Mouse (Mus musculus): ENCODE results near the gene Gm10638.

Gm10638 gene

DNA sequence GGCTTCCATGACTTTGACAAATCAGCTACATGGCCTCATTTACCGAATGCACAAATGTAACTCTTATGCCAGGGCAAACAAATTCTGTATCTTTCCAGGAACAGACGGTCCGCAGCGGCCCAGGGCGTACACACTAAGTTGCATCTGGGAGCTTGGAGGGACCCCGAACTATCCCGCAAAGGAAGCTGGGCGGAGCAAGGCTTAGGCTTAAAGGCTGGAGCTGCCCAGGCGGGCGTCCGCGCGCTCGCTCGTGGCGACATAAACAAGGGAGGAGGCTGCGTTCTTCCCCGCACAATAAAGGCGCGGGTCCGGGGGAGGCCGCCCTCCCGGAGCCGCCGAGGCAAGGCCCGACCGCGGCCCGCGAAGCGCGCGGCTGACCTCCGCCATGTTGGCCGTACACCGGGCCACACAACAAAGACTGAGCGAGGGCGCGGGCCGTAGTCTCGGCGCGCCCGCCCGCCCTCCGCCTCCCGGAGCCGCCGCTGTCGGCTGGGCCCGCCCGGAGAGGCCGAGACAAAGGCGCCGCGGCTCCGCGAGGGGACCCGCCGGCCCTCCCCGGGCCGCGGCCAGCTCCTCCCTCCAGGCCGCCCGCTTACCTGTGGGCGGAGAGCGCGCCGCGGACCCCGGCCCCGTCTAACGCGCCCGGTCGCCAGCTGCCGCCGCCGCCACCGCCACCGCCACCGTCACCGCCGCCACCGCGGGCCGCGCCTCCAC, at the start of gene Gm10638, which contains the start of gene Siah1a:
Gm10638 (plus strand) TSS at position 479 of the 714 bp plus-strand sequence.
Siah1a (minus strand) TSS at position 714 of the 714 bp plus-strand sequence.
- DNase-seq (ENCODE audit: low spot score): peak; percentile 75

DNA sequence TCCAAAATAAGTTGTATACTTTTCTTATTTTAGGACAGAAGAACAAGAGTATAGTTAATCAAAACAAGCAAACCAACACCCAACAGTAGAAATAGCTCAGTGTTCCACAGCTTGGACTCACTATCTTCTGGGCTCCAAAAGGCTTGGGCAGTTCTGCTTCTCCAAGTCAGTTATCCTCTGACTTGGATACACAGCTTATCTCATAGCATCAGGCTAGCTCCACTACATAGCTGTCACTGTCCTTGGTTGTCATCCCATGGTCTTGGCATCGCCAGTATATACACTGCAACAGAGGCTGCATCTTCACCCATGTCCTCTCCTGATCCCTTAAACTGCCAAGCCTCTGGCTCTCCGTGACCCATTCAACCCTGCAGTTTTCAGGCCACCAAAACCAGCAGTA, 49.8 kb upstream of the Gm10638 start:
- no peak for DNase-seq (ENCODE audit: low spot score)

DNA sequence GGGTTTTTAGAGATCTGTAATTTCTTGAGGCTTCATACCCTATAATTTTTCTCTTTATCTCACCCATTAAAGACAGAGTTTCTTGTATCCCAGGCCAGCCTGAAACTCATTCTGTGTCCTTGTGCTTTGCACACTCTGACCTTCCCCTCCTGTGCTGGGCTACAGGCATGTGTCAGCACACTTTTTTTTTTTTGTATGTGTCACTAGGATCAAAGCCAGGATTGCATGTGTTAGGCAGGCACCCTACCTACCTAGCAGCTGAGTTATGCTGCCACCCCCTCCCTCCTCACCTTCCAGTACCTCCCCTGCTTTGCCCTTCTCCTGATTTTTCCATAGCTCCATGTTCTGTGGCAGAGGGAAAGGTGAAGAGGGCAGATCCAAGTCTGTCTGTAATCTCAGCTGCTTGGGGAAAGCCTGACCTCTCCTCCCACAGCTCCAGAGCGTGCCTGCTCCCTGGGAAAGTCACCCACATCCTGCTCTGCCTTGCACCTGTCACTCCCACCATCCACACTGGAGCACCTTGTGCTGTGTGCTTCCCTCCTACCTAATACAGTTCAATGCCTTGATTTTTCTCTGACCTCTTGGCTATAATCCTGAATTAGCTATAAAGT, 46.6 kb upstream of the Gm10638 start:
- DNase-seq (ENCODE audit: low spot score): no peak

DNA sequence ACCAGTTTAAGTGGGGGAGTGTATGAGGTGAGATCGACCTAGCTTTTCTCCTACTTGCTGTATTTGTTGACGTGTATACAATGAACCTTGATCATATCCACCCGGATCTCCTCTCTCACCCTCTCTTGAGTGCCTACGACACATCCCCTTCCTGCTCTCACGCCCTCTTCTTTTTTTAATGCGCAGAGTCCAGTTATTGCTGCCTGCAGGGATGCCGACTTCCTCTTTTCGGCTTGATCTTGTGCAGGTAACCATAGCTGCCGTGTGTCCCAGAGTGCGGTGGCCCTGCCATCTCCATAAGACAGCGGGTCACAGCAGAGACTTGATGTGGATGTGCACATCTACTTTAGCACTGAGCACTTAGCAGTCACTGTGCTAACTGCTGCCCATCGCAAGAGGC, 46.0 kb upstream of the Gm10638 start:
- DNase-seq (ENCODE audit: low spot score): no peak

DNA sequence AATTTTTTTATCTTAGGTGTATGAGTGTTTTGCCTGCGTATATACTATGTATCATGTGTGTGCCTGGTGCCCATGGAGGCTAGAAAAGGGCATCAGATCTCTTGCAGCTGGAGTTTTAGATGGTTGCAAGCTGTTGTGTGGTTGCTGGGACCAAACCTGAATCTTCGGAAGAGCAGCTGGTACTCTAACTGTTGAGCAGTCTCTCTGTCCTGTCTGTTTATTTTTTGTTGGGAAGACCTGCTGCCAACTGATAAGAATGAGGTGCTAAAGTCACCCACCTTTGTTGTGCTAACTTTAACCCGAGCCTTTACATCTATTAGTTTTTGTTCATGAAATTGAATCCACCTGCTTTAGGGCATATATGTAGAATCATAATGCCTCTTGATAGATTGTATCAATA, 43.0 kb upstream of the Gm10638 start:
- DNase-seq (ENCODE audit: low spot score): no peak

DNA sequence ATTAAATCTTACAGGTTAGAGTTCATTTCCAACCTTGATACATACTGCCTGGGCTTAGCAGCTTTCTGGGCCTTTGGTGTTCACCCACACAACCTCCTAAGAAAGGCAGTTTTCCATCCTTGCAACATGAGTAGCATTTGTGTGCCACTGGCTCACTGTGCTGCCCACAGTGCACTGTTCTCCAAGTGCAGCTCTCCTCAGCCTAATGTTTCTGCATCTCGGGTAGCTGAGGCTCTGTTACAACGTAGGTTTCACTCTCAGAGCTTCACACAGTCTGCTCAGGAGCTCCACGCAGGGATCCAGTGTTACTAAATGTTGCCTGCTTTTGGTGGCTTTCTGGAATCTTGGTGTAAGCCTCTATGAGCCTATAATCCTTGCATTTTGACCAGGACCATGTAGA, 40.2 kb upstream of the Gm10638 start:
- DNase-seq (ENCODE audit: low spot score): no peak

DNA sequence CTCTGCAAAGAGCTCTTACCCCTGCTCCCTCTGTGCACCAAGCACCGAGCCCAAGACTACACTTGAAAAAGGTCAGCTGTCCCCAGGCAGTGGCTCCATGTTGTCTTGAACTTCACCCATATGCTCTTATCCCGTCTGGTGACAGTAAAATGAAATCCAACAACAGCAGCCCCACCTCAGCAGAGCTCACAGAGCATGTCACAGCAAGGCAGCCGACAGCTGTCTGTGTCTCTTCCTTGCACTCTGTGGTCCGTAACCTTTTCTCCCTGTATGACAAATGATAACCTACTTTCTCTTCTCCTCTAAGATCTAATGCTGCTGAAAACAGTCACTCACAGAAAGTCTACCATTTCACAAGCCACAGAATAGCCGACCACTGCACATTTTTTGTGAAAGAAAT, 38.7 kb upstream of the Gm10638 start:
- no peak for DNase-seq (ENCODE audit: low spot score)

DNA sequence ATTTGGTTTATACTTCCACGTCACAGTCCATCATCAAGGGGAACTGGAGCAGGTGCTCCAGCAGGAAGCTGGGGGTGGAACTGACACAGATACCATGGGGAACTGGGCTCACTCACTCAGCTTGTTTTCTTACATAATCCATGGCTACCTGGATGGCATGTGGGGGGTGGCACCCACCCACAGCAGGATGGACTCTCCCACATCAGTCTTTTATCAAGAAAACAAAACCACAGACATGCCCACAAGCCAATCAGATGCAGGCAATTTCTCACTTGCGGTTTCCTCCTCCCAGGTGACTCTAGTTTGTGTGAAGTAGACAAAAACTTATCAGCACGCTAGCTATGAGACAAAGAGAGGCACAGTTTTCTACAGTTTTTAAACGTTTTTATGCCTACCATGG, 37.6 kb upstream of the Gm10638 start:
- no peak for DNase-seq (ENCODE audit: low spot score)

DNA sequence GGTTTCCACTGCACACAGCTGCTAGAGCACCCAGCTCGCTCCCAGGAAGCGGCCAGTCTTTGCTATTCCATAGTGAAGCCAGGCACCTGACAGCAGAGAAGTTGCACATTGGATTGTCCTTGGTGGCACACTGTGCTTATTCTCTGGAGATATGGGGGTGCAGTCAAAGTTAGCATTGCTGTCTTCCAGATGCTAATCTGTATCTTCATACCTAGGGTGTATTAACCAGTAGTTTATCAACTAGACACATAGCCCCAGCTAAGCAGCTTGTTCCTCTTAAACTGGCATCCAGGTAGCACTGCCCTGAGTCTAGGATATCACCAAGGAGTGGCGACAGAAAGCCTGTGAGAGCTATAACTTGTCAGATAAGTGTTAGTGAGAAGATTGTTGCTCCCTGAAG, 32.9 kb upstream of the Gm10638 start:
- no peak for DNase-seq (ENCODE audit: low spot score)

DNA sequence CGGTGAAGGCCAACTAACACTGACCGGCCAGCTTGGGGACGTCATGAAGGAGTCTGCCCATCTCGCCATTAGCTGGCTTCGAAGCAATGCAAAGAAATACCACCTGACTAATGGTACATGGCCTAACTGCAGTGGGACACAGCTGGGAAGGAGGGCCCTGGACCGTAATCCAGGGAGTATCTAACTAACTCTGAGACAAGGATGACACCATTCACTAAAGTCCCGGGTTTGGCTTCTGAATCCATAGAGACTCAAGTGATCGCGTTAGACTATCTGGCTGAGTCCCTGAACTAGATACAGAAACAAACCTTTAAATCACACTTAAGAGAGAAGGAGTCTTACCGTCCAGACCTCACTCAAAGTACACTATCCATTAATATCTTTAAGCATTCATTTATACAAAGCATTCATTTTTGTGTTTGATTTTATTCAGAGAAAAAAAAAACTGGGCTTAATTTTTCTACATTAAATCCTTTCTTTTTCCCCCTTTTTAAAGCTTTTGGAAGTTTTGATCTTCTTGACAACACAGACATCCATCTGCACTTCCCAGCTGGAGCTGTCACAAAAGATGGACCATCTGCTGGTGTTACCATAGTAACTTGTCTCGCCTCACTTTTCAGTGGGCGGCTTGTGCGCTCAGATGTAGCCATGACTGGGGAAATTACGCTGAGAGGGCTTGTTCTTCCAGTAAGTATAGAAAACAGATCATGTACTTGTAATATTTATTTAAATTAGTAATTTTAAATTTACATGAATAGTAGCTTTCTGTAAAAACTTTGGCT, 31.9 kb upstream of the Gm10638 start:
- no peak for DNase-seq (ENCODE audit: low spot score)

DNA sequence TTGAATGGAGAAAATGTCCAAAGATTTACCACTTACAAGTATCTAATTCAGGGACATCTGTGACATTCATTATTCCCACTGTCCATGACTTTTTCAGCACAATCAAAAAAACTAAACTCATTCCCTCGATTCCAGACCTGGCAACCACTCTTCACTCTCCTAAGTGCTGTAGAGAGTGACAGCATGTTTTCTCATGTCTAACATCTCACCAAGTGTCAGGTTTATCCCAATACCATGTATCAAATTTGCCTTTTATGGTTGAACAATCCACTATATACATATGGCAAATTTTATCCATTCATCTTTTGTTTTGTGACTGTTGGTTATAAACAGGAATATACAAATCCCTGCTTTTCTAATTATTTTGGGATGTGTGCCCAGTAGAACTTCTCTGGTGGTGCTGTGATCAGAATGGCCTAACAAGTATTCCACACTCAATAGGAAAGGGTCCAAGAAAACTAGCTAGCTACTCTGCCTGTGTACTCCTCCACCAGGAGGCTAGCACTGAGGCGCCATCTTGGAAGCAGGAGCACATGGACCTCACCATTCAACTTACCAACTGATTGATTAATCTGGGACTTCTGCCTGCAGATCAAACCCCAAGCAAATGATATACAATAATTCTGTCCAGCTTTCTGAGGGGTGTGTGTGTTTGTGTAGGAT, 27.0 kb upstream of the Gm10638 start:
- DNase-seq (ENCODE audit: low spot score): no peak

DNA sequence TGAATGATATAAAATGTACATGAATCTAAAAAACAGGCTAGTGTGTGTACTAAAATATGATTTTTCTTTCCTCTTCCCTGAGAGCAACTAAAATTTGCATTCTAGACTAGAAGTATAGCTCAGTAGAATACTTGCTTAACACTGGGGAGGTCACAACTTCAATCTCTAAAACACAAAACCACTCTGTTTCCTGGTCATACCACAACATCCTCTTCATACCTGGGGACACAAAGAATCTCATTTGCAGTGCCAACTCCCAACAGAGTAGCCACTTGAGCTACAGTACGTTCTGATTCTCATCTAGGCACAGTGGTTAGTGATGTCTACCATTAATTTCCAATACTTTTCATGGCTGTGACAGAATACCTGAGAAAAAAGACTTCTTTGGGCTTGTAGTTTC, 26.1 kb upstream of the Gm10638 start:
- no peak for DNase-seq (ENCODE audit: low spot score)

DNA sequence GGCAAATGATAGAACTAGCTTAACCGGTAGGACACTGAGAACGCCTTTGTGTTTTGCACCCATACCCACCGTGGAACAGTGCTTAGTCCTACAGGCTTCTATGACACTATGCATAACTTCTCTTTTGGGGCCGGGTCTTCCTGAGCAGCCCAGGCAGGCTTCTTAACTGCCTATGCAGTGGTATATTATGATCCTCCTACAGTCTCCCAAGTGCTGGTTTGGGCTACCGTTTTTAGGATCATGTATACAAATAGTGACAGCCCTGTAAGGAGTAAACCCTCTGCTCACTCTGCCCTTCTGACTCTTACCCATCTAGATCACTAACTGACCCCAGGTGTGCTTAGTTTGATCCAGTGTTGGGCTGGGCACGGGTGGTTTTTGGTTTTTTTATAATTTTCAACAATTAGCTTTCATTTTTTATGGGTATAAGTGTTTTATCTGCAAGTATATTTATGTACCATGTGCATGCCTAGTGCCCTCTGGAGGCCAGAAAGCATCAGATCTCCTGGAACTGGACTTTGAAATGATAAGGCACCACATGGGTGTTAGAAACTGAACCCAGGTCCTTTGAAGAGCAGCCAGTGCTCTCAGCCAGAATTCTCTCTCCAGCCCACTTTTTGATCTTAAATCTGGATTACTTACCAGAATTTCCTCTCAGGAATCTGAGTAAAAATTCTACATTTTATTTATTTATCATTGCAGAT, 24.6 kb upstream of the Gm10638 start:
- DNase-seq (ENCODE audit: low spot score): no peak

DNA sequence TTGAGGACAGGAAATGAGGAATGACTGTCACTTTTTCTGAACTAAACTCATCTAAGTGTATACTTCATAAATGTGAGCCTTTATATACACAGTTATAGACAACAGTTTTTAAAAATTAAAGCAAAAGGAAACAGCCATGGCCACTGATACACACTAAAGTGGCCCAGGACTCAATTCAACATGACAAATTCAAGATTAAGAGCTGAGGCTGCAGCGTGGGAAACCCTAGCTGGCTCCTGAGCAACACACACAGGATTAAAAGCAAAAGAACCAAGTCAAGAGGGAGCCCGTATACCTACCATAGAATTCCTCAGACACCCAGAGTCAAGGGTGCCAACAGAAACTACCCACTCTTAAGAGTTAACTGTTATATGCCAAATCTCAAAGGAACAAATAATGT, 24.0 kb upstream of the Gm10638 start:
- DNase-seq (ENCODE audit: low spot score): no peak

DNA sequence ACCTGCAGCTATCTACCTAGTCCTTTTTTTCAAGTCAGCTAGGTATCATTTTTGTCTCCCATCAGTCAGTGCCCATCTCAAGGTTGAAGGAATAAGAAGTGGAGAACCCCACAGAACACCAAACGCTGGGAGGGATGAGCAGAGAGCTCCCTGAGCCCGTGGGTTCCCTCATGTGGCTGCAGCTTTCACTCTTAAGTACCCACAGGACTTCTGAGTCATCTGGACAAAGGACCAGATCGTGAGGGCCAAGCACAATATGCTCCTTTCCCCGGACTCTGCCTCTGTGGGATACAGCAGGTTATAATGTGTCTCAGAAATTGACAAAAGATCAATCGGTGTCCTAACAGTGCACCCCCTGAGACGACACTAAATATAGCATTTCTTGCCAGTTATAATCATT, 18.5 kb upstream of the Gm10638 start:
- no peak for DNase-seq (ENCODE audit: low spot score)

DNA sequence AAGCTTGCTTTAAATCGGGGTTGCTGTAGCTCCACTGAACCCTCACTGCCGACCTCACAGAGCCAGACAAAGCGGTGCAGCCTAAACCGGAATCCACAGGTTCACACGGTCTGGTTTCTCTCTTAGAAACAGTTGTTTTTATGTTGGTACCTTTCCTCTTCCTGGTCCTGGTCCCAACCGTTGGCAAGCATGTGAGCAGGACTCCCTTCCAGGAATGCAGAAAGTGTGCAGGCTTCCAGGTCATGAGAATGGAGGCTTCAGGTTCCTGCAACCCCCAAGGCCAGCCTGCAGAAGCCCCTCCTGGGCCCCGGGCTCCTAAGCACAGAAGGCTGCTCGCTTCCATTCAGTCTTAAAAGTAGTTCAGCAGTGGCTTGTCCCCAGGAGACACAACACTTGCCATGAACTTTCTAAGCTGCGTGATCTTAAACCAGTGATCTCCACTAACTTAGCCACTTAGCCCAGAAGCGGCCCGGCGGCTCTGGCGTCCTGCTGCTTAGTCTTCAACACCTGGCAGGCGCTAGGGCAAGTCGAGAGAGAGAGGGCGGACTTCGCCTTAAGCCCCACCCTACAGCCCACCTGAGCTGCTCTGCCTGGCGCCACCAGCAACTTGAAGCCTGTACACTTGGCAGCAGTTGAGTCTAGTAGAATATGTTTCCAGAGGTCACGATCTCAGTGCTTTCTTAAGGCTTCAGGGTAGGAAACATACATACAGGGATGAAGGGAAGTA, 17.1 kb upstream of the Gm10638 start:
- DNase-seq (ENCODE audit: low spot score): no peak

DNA sequence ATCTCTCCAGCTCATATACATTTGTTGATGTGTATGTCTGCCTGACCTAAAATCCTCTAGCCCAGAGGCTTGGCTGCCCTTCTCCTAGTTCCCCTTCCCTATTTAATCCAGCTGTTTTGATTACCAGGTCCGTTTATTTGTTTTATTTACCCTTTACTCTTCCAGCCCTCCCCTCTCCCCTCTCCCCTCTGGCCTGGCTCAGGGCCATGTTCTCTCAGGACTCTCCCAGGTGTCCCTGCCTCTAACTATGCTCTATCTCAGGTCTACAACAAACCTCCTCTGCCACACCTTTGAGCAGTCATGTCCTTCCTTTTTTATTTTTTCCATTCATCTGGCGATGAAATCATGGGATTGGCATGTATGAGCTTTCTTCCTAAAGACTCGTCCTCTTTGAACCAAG, 15.2 kb upstream of the Gm10638 start:
- DNase-seq (ENCODE audit: low spot score): no peak

DNA sequence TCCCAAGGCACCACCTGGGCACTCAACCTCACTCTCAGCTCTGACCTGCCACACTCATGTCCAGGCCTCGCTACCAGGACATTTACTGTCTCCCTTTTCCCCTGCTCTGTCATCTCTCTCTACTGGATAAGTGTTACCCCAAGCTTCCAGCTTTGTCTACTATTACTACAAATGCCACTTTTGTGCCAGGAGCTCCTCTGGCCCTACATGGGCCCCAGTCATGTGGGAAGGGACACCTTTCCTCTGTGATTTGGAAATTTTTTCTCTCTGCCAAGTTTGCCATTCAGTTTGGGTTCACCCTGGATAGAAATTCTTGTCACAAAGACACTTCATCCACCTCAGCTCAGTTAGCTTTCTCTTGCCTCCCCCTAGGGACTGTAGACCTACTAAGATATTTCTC, 14.6 kb upstream of the Gm10638 start:
- no peak for DNase-seq (ENCODE audit: low spot score)

DNA sequence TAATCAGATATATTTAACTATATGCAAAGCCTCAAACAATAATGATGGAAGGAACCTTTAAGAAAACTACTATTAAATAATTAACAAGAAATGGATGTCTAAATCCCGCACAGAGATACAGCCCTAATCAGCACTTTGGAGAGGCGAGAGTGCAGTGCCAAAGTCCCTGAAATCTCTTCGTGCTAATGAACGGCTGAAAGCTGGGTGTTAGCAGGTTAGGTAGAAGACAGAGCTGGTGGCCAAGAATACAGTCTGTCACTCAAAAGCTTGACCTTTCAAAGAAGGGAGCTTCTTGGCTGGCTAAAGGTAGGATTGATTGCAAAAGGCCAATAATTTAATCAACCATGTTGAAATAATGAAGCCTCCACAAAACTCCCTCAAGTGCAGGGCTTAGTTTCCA, 11.3 kb upstream of the Gm10638 start:
- no peak for DNase-seq (ENCODE audit: low spot score)

DNA sequence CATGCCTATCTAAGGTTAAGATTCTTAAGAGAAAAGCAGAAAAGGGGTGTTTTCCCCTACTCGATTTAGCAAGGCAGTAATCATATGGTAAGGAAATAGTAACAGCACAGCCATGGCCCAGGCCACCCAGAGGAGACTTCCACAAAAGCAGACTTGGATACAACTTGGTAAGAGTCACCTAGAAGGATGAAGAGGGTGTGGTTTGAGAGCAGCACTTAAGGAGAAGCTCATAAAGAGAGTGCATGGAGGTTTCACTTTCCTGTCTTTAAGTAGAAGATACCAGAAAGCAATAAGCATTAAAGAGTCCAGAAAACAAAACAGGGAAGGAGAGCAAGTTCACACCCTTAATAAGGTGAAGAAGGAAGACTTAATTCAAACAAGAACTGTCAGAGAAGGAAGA, 10.5 kb upstream of the Gm10638 start:
- DNase-seq (ENCODE audit: low spot score): no peak

DNA sequence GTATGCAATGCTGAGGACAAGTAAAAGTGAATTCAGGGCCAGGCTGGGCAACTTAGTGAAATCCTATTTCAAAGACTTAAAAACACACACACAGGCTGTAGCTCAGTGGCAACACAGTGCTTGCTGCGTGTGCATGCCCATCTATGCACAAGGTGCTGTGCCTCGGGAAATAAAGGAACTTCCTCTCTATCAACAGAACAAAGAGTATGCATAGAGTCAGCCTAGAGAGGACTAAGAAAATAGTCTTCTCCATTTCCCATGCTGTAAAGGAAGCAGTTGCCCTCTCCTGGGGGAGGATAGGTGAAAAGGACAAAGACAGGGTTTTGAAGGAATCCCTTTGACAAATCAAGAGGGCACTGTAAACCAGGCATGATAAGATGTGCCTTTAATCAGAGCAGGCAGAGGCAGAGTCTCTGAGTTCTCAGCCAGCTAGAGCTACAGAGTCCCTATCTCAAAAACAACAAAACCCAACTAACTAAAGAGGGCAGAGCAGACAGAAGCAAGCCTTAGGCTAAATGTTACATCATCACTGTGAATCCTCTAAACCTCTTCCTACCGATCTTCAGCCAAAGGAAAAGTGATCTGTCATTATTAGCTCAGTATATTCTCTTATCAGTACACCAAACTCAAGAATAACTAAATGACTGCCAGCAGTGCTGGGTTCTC, 9.9 kb upstream of the Gm10638 start:
- no peak for DNase-seq (ENCODE audit: low spot score)

Data from testis, postnatal 10 days (tissue).